Mouse (Mus musculus) ZHBTc4 (cell line): ENCODE results near the gene Sema3g.
A peak's percentile ranks its signal among the peaks of the same experiment; 100 is the strongest.

Source experiments
- DNase-seq: peaks from one replicate; pipeline ENCODE4 v3.0.0-alpha.2; 2011; ENCODE audit warnings: low read depth, low spot score

Gene Sema3g

GRCm38 (mm10) chr14:31272164-31272563, 54.5 kb downstream of the Sema3g start:
- DNase-seq: peak; percentile 85
